Mouse (Mus musculus) small intestine, adult 2 months (tissue): Measurements from ENCODE around the gene Spats2l. TPM values are rescaled to one million over a fixed set of nuclear protein-coding genes. Genes with fewer than 3 reads are reported as not detected.

ENCODE experiments used
- H3K27ac ChIP-seq: fragments of 200-500 bp; 2 replicates; pipeline ENCODE4 v1.5.1; 2012; ENCODE audit warnings: low read depth, low read length, control low read depth, inconsistent platforms; ENCODE audit not compliant: insufficient read depth
- H3K27me3 ChIP-seq: fragments of 200-500 bp; 2 replicates; pipeline ENCODE4 v1.6.1; 2012; ENCODE audit warnings: mild to moderate bottlenecking, moderate library complexity, low read length, inconsistent platforms; ENCODE audit not compliant: control insufficient read depth, insufficient read depth
- H3K36me3 ChIP-seq: fragments of 200-500 bp; 2 replicates; pipeline ENCODE4 v1.6.1; 2012; ENCODE audit warnings: mild to moderate bottlenecking, low read length, control low read depth, inconsistent platforms; ENCODE audit not compliant: control insufficient read depth, insufficient read depth
- H3K4me1 ChIP-seq: fragments of 200-500 bp; 2 replicates; pipeline ENCODE4 v1.6.1; 2012; ENCODE audit warnings: low read length, inconsistent platforms, mixed read lengths; ENCODE audit not compliant: control insufficient read depth, insufficient read depth, insufficient read length
- H3K4me3 ChIP-seq: fragments of 200-500 bp; 2 replicates; pipeline ENCODE4 v1.5.1; 2012; ENCODE audit warnings: low read depth, mild to moderate bottlenecking, control low read depth, inconsistent platforms, low read length, moderate library complexity
- CTCF ChIP-seq: fragments of 200-500 bp; IDR thresholded peaks from 2 replicates; pipeline ENCODE4 v1.5.1; 2012; ENCODE audit warnings: low read depth, mild to moderate bottlenecking, control low read depth, inconsistent platforms, low read length, moderate library complexity, mixed read lengths; ENCODE audit not compliant: insufficient replicate concordance, insufficient read length; ENCODE audit errors: extremely low read depth
- POLR2A ChIP-seq: fragments of 200-500 bp; IDR thresholded peaks from 2 replicates; pipeline ENCODE4 v1.6.1; 2012; ENCODE audit warnings: low read depth, mild to moderate bottlenecking, control low read depth, inconsistent platforms, low read length, moderate library complexity
- WGBS: fragments of 180-500 bp; shearing (Covaris S2); methylation state at CpG from one replicate; pipeline ENCODE4 v1.1.7; 2018; 5-methylcytosine and 5-hydroxymethylcytosine counted together
- polyA plus RNA-seq: library from polyadenylated mRNA; depleted of rRNA; stranded (reverse); fragments of >200 nt; gene quantifications from 2 replicates; pipeline ENCODE4 v1.2.3, GENCODE M21; 2012

Spats2l gene
- polyA plus RNA-seq, 1 experiment, result 4.0 TPM

GRCm38 (mm10) chr1:57942215-57942614 is 168.3 kb downstream of the Spats2l start:
- H3K27ac ChIP-seq, result no peak overlapping the region
- WGBS, result 87% methylated on average over 6 of the region's 6 CpGs
- peaks cover 7% of the 10 kb centered on the region; the same call in 1 of the 2 replicates for H3K36me3 ChIP-seq
- H3K4me3 ChIP-seq, result no peak overlapping the region
- no peaks in the 10 kb centered on the region for H3K27me3 ChIP-seq
- TF ChIP-seq CTCF (no peak), POLR2A (no peak)
- H3K4me1 ChIP-seq, result no peaks in the 10 kb centered on the region

GRCm38 (mm10) chr1:57947552-57948347 is 173.8 kb downstream of the Spats2l start:
- 28% methylated on average over 2 of the region's 2 CpGs for WGBS
- TF ChIP-seq CTCF, result no peak
- TF ChIP-seq POLR2A, result no peak

GRCm38 (mm10) chr1:57949195-57949594 is 175.2 kb downstream of the Spats2l start:
- Histone ChIP-seq H3K4me3 (no peak overlapping the region), H3K27ac (no peak overlapping the region), H3K27me3 (no peaks in the 10 kb centered on the region), H3K36me3 (peaks cover 7% of the 10 kb centered on the region; the same call in 1 of the 2 replicates), H3K4me1 (no peaks in the 10 kb centered on the region)
- no peak for TF ChIP-seq CTCF
- TF ChIP-seq POLR2A, result no peak
- 2% methylated on average over 1 of the region's 1 CpGs for WGBS

More at GRCm38 (mm10) chr1:57947552-57948347, 173.8 kb downstream of the Spats2l start:
- Histone ChIP-seq H3K27me3 (no peaks in the 10 kb centered on the region), H3K27ac (no peak overlapping the region), H3K36me3 (peaks cover 7% of the 10 kb centered on the region; the same call in 1 of the 2 replicates), H3K4me1 (no peaks in the 10 kb centered on the region), H3K4me3 (no peak overlapping the region)

GRCm38 (mm10) chr1:57949716-57950115 is 175.8 kb downstream of the Spats2l start:
- H3K27me3 ChIP-seq, result no peaks in the 10 kb centered on the region
- no peak for TF ChIP-seq POLR2A
- no peak for TF ChIP-seq CTCF
- no peaks in the 10 kb centered on the region for H3K4me1 ChIP-seq
- 81% methylated on average over 5 of the region's 5 CpGs for WGBS
- no peak overlapping the region for H3K4me3 ChIP-seq
- H3K36me3 ChIP-seq, result peaks cover 8% of the 10 kb centered on the region; the same call in 1 of the 2 replicates
- no peak overlapping the region for H3K27ac ChIP-seq

GRCm38 (mm10) chr1:57952509-57952908 is 178.5 kb downstream of the Spats2l start:
- Histone ChIP-seq H3K36me3 (peaks cover 12% of the 10 kb centered on the region; the same call in 1 of the 2 replicates), H3K4me1 (no peaks in the 10 kb centered on the region), H3K4me3 (no peak overlapping the region), H3K27me3 (no peaks in the 10 kb centered on the region; the same call in 1 of the 2 replicates), H3K27ac (no peak overlapping the region)
- TF ChIP-seq POLR2A (no peak), CTCF (no peak)
- 95% methylated on average over 4 of the region's 4 CpGs for WGBS

GRCm38 (mm10) chr1:57953586-57954375 is 179.8 kb downstream of the Spats2l start:
- no peaks in the 10 kb centered on the region for H3K4me1 ChIP-seq
- H3K36me3 ChIP-seq, result peaks cover 12% of the 10 kb centered on the region; the same call in 1 of the 2 replicates
- no peaks in the 10 kb centered on the region; the same call in 1 of the 2 replicates for H3K27me3 ChIP-seq
- WGBS, result 85% methylated on average over 16 of the region's 16 CpGs
- H3K27ac ChIP-seq, result no peak overlapping the region
- TF ChIP-seq CTCF, result no peak
- no peak for TF ChIP-seq POLR2A
- H3K4me3 ChIP-seq, result no peak overlapping the region
